Mouse (Mus musculus): ENCODE measurements at regions not wholly inside any gene's neighbourhood (a gene's known extent, or its start where the extent isn't known, plus 50 kb on each side); places are given as distances from the start of the nearest gene placed in this dataset.

- dilution Hi-C loops (cut with MboI; ENCODE audit: extremely low pct_ligation_motif_present, extremely low pct_unique_long_range_greater_than_20kb, low sequenced_read_pairs) (no loop called here), in situ Hi-C loops (cut with MboI; ENCODE audit: low pct_ligation_motif_present, low pct_unique_long_range_greater_than_20kb, low sequenced_read_pairs) (no loop called here)
- H3K4me2 ChIP-seq (ENCODE audit: insufficient read depth, low read depth, poor library complexity, severe bottlenecking) = no peak overlapping the region
- H3K27me3 ChIP-seq (replicated peaks) = peaks cover 82% of the 10 kb centered on the region
- no peaks in the 10 kb centered on the region for H3K79me2 ChIP-seq (replicated peaks; ENCODE audit: control insufficient read depth, extremely low read depth, insufficient read depth, poor library complexity, severe bottlenecking)
- H3K36me3 ChIP-seq (replicated peaks in 1 of 2; ENCODE audit: control insufficient read depth in 1 of 2, insufficient read depth in 1 of 2, low read length in 1 of 2) = no peaks in the 10 kb centered on the region
- peaks cover 4% of the 10 kb centered on the region for H3K9me3 ChIP-seq (replicated peaks; ENCODE audit: low read length)
- no peak overlapping the region for H3K9ac ChIP-seq (ENCODE audit: insufficient read depth, low read depth)
- no peaks in the 10 kb centered on the region for H3K4me1 ChIP-seq (ENCODE audit: control insufficient read depth in 1 of 2, insufficient read depth in 2 of 2)
- no peak for DNase-seq (ENCODE audit: extremely low read depth)
- TF ChIP-seq ZMIZ1 (IDR thresholded peaks at IDR 0.05; ENCODE audit: low read depth, low read length) = no peak
- no peak for TF ChIP-seq POLR2AphosphoS2 (IDR thresholded peaks at IDR 0.05; ENCODE audit: low read depth, low read length)
- no peak for TF ChIP-seq SIN3A (IDR thresholded peaks at IDR 0.05; ENCODE audit: low read length)
- no peak for TF ChIP-seq EP300 (IDR thresholded peaks at IDR 0.05; ENCODE audit: low read length)
- TF ChIP-seq CTCF (conservative IDR thresholded peaks at IDR 0.05 in 1 of 2, IDR thresholded peaks at IDR 0.05 in 1 of 2; ENCODE audit: low read depth in 2 of 2, low read length in 2 of 2) = no peak
- TF ChIP-seq UBTF (IDR thresholded peaks at IDR 0.05; ENCODE audit: low read depth, low read length) = no peak
- no peak for TF ChIP-seq ELF1 (IDR thresholded peaks at IDR 0.05; ENCODE audit: low read depth, low read length)
- TF ChIP-seq PAX5 (IDR thresholded peaks at IDR 0.05; ENCODE audit: low read length) = no peak
- TF ChIP-seq NELFE (IDR thresholded peaks at IDR 0.05; ENCODE audit: low read depth, low read length) = no peak
- TF ChIP-seq USF1 (IDR thresholded peaks at IDR 0.05; ENCODE audit: low read depth, low read length) = no peak
- TF ChIP-seq BHLHE40 (IDR thresholded peaks at IDR 0.05; ENCODE audit: low read depth, low read length) = no peak
- no peak for TF ChIP-seq JUND (conservative IDR thresholded peaks at IDR 0.05; ENCODE audit: low read depth, low read length)
- TF ChIP-seq HCFC1 (IDR thresholded peaks at IDR 0.05; ENCODE audit: low read depth, low read length) = no peak
- TF ChIP-seq ZKSCAN1 (IDR thresholded peaks at IDR 0.05; ENCODE audit: borderline replicate concordance, low read depth, low read length) = no peak
- TF ChIP-seq ETS1 (conservative IDR thresholded peaks at IDR 0.05; ENCODE audit: low read depth, low read length) = no peak
- no peak for TF ChIP-seq TBP (conservative IDR thresholded peaks at IDR 0.05; ENCODE audit: low read depth, low read length)
- TF ChIP-seq SMC3 (IDR thresholded peaks at IDR 0.05; ENCODE audit: low read depth, low read length) = no peak
- TF ChIP-seq MEF2A (IDR thresholded peaks at IDR 0.05; ENCODE audit: borderline replicate concordance, low read depth, low read length) = no peak
- no peak overlapping the region for H3K4me3 ChIP-seq (replicated peaks in 1 of 3; ENCODE audit: low read depth in 2 of 3, low read length in 2 of 3, poor library complexity in 1 of 3)
- H3K27ac ChIP-seq (ENCODE audit: insufficient read depth, low read depth) = no peak overlapping the region
These were observed 73.8 kb upstream of the 1600014C23Rik start for GRCm38 (mm10) chr17:45807452-45807851.

- no peak overlapping the region for H3K4me2 ChIP-seq (ENCODE audit: insufficient read depth, low read depth, poor library complexity, severe bottlenecking)
- dilution Hi-C loops (cut with MboI; ENCODE audit: extremely low pct_ligation_motif_present, extremely low pct_unique_long_range_greater_than_20kb, low sequenced_read_pairs) (no loop called here), in situ Hi-C loops (cut with MboI; ENCODE audit: low pct_ligation_motif_present, low pct_unique_long_range_greater_than_20kb, low sequenced_read_pairs) (no loop called here)
- H3K79me2 ChIP-seq (replicated peaks; ENCODE audit: control insufficient read depth, extremely low read depth, insufficient read depth, poor library complexity, severe bottlenecking) = no peaks in the 10 kb centered on the region
- DNase-seq (ENCODE audit: extremely low read depth) = no peak
- no peak overlapping the region for H3K4me3 ChIP-seq (replicated peaks in 1 of 3; ENCODE audit: low read depth in 2 of 3, low read length in 2 of 3, poor library complexity in 1 of 3)
- no peak overlapping the region for H3K9ac ChIP-seq (ENCODE audit: insufficient read depth, low read depth)
- no peaks in the 10 kb centered on the region for H3K36me3 ChIP-seq (replicated peaks in 1 of 2; ENCODE audit: control insufficient read depth in 1 of 2, insufficient read depth in 1 of 2, low read length in 1 of 2)
- peaks cover 4% of the 10 kb centered on the region for H3K9me3 ChIP-seq (replicated peaks; ENCODE audit: low read length)
- no peak overlapping the region for H3K27ac ChIP-seq (ENCODE audit: insufficient read depth, low read depth)
- no peaks in the 10 kb centered on the region for H3K4me1 ChIP-seq (ENCODE audit: control insufficient read depth in 1 of 2, insufficient read depth in 2 of 2)
- H3K27me3 ChIP-seq (replicated peaks) = peaks cover 82% of the 10 kb centered on the region
- TF ChIP-seq ETS1 (conservative IDR thresholded peaks at IDR 0.05; ENCODE audit: low read depth, low read length) (no peak), SIN3A (IDR thresholded peaks at IDR 0.05; ENCODE audit: low read length) (no peak)
These were observed 73.2 kb upstream of the 1600014C23Rik start for GRCm38 (mm10) chr17:45806831-45807230.

Data from CH12.LX (cell line).